Mouse (Mus musculus): ENCODE data around the gene Ctrb1. TPM values are rescaled to one million over a fixed set of nuclear protein-coding genes. Genes with fewer than 3 reads are reported as not detected.
A peak's percentile ranks its signal among the peaks of the same experiment; 100 is the strongest.

The Ctrb1 gene
- polyA plus RNA-seq, 1 experiment from 2014 or later, result not detected

DNA sequence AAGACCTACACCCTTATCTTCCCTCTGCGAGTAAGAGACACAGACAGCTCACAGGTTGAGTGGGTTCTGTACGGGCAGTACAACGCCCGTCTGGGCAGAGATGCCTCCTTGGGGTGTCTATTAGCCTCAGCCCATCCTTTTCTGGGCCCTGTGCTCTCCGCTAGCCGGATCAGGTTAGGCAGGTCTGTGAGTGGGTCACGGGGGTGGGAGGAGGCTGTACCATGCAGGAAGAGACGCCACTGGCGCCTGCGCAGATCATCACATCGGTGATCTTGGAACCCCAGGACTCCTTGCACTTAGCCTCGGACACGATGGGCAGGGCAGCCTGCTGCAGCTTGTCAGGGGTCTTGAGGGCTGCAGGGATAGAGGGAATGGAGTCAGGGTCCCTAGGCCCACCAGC, 3.9 kb downstream of the Ctrb1 start:
- Histone ChIP-seq H3K9ac (ENCODE audit: low read depth, low read length) (no peak overlapping the region), H3K27me3 (ENCODE audit: control insufficient read depth, insufficient read depth, low read length) (no peaks in the 10 kb centered on the region), H3K36me3 (ENCODE audit: control insufficient read depth, insufficient read depth, low read length) (no peaks in the 10 kb centered on the region), H3K27ac (ENCODE audit: low read depth, low read length) (no peak overlapping the region), H3K4me3 (ENCODE audit: low read depth, low read length) (no peak overlapping the region), H3K4me1 (ENCODE audit: control insufficient read depth, insufficient read depth, low read length) (no peaks in the 10 kb centered on the region), H3K9me3 (replicated peaks; ENCODE audit: control insufficient read depth, low read length) (no peaks in the 10 kb centered on the region), H3K4me2 (no peak overlapping the region)
- 68% methylated on average over 13 of the region's 13 CpGs for whole genome bisulfite sequencing (ENCODE audit: insufficient replicate concordance)
- no peak for ATAC-seq (replicated peaks; ENCODE audit: insufficient number of reproducible peaks, low FRiP score, low TSS enrichment)

DNA sequence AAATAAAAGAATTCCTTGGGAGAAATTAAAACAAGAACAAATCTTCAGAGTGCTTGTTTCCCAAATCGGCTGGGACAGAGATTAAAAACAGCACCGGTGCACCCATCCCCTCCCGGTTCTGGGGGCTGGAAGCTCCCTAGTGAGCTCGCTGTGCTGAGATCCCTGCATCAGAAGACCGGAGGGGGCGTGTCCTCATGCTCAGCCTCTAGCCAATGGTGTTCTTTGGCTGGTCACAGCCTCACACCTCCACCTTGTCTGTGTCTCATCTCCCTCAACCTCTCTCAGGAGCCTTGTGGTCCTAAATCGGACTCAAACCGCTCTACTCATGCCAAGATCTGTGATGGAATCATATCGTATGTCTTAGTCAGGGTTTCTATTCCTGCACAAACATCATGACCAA, 8.3 kb downstream of the Ctrb1 start:
- no peaks in the 10 kb centered on the region for H3K9me3 ChIP-seq (replicated peaks; ENCODE audit: control insufficient read depth, low read length)
- ATAC-seq (replicated peaks; ENCODE audit: insufficient number of reproducible peaks, low FRiP score, low TSS enrichment), result no peak
- no peak overlapping the region for H3K4me3 ChIP-seq (ENCODE audit: low read depth, low read length)
- no peak overlapping the region for H3K9ac ChIP-seq (ENCODE audit: low read depth, low read length)
- H3K4me2 ChIP-seq, result no peak overlapping the region
- H3K27ac ChIP-seq (ENCODE audit: low read depth, low read length), result no peak overlapping the region
- WGBS (ENCODE audit: insufficient replicate concordance), result 24% methylated on average over 9 of the region's 9 CpGs
- no peaks in the 10 kb centered on the region for H3K4me1 ChIP-seq (ENCODE audit: control insufficient read depth, insufficient read depth, low read length)
- no peaks in the 10 kb centered on the region for H3K36me3 ChIP-seq (ENCODE audit: control insufficient read depth, insufficient read depth, low read length)
- 0 out of 2 replicates have a peak, but pooled peaks cover 2% of the 10 kb centered on the region for H3K27me3 ChIP-seq (ENCODE audit: control insufficient read depth, insufficient read depth, low read length)

DNA sequence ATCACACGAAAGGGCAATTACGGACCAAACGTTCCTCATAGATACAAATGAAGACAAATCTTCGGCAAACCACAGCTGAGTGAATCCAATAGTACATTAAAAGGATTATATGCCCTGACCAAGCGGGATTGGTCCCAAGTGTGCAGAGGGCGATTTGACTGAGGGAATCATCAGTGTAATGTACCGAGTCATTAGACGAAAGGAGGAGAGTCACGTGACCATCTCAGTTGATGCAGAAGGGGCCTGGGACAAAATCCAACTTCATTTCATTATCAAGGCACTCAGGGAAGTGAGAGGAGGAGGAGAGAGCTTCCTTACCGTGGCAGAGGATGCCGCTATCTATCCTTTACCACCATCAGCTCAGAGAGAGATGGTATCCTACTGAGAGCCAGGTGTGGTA, 9.7 kb downstream of the Ctrb1 start:
- no peak overlapping the region for H3K4me2 ChIP-seq
- H3K4me1 ChIP-seq (ENCODE audit: control insufficient read depth, insufficient read depth, low read length), result no peaks in the 10 kb centered on the region
- H3K9ac ChIP-seq (ENCODE audit: low read depth, low read length), result no peak overlapping the region
- H3K27me3 ChIP-seq (ENCODE audit: control insufficient read depth, insufficient read depth, low read length), result 0 out of 2 replicates have a peak, but pooled peaks cover 2% of the 10 kb centered on the region
- H3K36me3 ChIP-seq (ENCODE audit: control insufficient read depth, insufficient read depth, low read length), result no peaks in the 10 kb centered on the region
- WGBS (ENCODE audit: insufficient replicate concordance), result 67% methylated on average over 11 of the region's 11 CpGs
- H3K9me3 ChIP-seq (replicated peaks; ENCODE audit: control insufficient read depth, low read length), result 0 out of 2 replicates have a peak, but pooled peaks cover 4% of the 10 kb centered on the region
- H3K27ac ChIP-seq (ENCODE audit: low read depth, low read length), result no peak overlapping the region
- no peak for ATAC-seq (replicated peaks; ENCODE audit: insufficient number of reproducible peaks, low FRiP score, low TSS enrichment)
- H3K4me3 ChIP-seq (ENCODE audit: low read depth, low read length), result no peak overlapping the region

DNA sequence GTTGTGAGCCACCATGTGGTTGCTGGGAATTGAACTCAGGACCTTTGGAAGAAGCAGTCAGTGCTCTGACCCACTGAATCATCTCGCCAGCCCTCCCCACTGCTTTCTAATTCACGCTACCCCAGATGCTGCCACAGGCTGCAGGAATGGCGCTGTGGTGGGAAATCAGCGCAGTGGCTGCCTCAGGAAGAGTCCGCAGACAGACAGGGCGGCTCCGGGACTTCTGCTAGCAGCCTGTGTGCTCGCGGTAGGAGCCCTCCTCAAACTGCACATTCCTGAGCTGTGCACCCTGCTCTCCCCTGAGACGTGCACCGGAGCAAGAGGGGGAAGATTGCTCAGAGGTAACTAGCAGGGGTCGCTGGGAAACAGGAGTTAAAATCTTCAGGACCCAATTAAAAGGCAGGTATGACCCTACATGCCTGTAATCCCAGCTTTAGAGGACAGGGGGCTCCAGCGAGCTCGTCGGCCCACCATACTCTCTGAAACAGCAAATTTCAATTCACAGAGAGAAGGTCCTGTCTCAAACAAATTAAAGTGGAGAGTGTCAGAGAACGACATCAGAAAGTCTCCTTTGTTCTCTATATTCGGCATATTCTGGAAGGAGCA, 10.3 kb downstream of the Ctrb1 start:
- Histone ChIP-seq H3K36me3 (ENCODE audit: control insufficient read depth, insufficient read depth, low read length) (no peaks in the 10 kb centered on the region), H3K9ac (ENCODE audit: low read depth, low read length) (no peak overlapping the region), H3K27me3 (ENCODE audit: control insufficient read depth, insufficient read depth, low read length) (0 out of 2 replicates have a peak, but pooled peaks cover 2% of the 10 kb centered on the region), H3K4me3 (ENCODE audit: low read depth, low read length) (no peak overlapping the region), H3K4me1 (ENCODE audit: control insufficient read depth, insufficient read depth, low read length) (no peaks in the 10 kb centered on the region), H3K9me3 (replicated peaks; ENCODE audit: control insufficient read depth, low read length) (0 out of 2 replicates have a peak, but pooled peaks cover 4% of the 10 kb centered on the region), H3K27ac (ENCODE audit: low read depth, low read length) (no peak overlapping the region), H3K4me2 (0 out of 2 replicates have a peak overlapping the region, but pooled peaks have one; percentile 5)
- ATAC-seq (replicated peaks; ENCODE audit: insufficient number of reproducible peaks, low FRiP score, low TSS enrichment), result no peak
- whole genome bisulfite sequencing (ENCODE audit: insufficient replicate concordance), result 29% methylated on average over 17 of the region's 17 CpGs

GRCm38 (mm10) chr8:111678848-111679247, 12.0 kb downstream of the Ctrb1 start:
- Histone ChIP-seq H3K27ac (ENCODE audit: low read depth, low read length) (no peak overlapping the region), H3K27me3 (ENCODE audit: control insufficient read depth, insufficient read depth, low read length) (0 out of 2 replicates have a peak, but pooled peaks cover 2% of the 10 kb centered on the region), H3K36me3 (ENCODE audit: control insufficient read depth, insufficient read depth, low read length) (no peaks in the 10 kb centered on the region), H3K9me3 (replicated peaks; ENCODE audit: control insufficient read depth, low read length) (0 out of 2 replicates have a peak, but pooled peaks cover 4% of the 10 kb centered on the region), H3K9ac (ENCODE audit: low read depth, low read length) (no peak overlapping the region), H3K4me1 (ENCODE audit: control insufficient read depth, insufficient read depth, low read length) (no peaks in the 10 kb centered on the region), H3K4me2 (no peak overlapping the region), H3K4me3 (ENCODE audit: low read depth, low read length) (no peak overlapping the region)
- ATAC-seq (replicated peaks; ENCODE audit: insufficient number of reproducible peaks, low FRiP score, low TSS enrichment), result no peak
- 88% methylated on average over 7 of the region's 7 CpGs for WGBS (ENCODE audit: insufficient replicate concordance)

DNA sequence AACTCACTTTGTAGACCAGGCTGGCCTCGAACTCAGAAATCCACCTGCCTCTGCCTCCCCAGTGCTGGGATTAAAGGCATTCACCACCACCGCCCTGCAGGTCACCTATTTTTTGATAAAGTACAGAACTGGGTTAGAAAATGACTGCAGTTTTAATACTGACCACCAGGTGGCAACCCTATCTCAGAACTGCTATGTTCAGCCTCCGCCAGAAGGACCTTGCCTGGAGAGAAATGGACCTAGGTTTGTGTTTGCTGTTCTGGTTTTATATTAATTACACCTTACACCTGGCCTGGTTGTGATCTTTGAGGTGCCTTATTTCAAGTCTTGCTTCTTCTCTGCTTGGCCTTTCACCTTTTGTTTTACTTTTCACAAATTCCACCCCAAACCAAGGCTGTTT, 12.7 kb downstream of the Ctrb1 start:
- ATAC-seq (replicated peaks; ENCODE audit: insufficient number of reproducible peaks, low FRiP score, low TSS enrichment), result no peak

GRCm38 (mm10) chr8:111676237-111676636, 14.6 kb downstream of the Ctrb1 start:
- Histone ChIP-seq H3K36me3 (ENCODE audit: control insufficient read depth, insufficient read depth, low read length) (peaks cover 3% of the 10 kb centered on the region; the same call in 1 of the 2 replicates), H3K9me3 (replicated peaks; ENCODE audit: control insufficient read depth, low read length) (0 out of 2 replicates have a peak, but pooled peaks cover 4% of the 10 kb centered on the region), H3K27ac (ENCODE audit: low read depth, low read length) (no peak overlapping the region), H3K9ac (ENCODE audit: low read depth, low read length) (no peak overlapping the region), H3K4me1 (ENCODE audit: control insufficient read depth, insufficient read depth, low read length) (no peaks in the 10 kb centered on the region), H3K27me3 (ENCODE audit: control insufficient read depth, insufficient read depth, low read length) (0 out of 2 replicates have a peak, but pooled peaks cover 2% of the 10 kb centered on the region), H3K4me2 (no peak overlapping the region), H3K4me3 (ENCODE audit: low read depth, low read length) (no peak overlapping the region)
- 76% methylated on average over 8 of the region's 8 CpGs for WGBS (ENCODE audit: insufficient replicate concordance)
- no peak for ATAC-seq (replicated peaks; ENCODE audit: insufficient number of reproducible peaks, low FRiP score, low TSS enrichment)

More for the DNA sequence above, 12.7 kb downstream of the Ctrb1 start:
- H3K36me3 ChIP-seq (ENCODE audit: control insufficient read depth, insufficient read depth, low read length), result no peaks in the 10 kb centered on the region
- no peak overlapping the region for H3K27ac ChIP-seq (ENCODE audit: low read depth, low read length)
- H3K27me3 ChIP-seq (ENCODE audit: control insufficient read depth, insufficient read depth, low read length), result 0 out of 2 replicates have a peak, but pooled peaks cover 2% of the 10 kb centered on the region
- H3K4me1 ChIP-seq (ENCODE audit: control insufficient read depth, insufficient read depth, low read length), result no peaks in the 10 kb centered on the region
- no peak overlapping the region for H3K9ac ChIP-seq (ENCODE audit: low read depth, low read length)
- WGBS (ENCODE audit: insufficient replicate concordance), result 20% methylated on average over 3 of the region's 3 CpGs
- H3K4me2 ChIP-seq, result no peak overlapping the region
- no peak overlapping the region for H3K4me3 ChIP-seq (ENCODE audit: low read depth, low read length)
- 0 out of 2 replicates have a peak, but pooled peaks cover 4% of the 10 kb centered on the region for H3K9me3 ChIP-seq (replicated peaks; ENCODE audit: control insufficient read depth, low read length)

- H3K36me3 ChIP-seq (ENCODE audit: control insufficient read depth, insufficient read depth, low read length), result peaks cover 17% of the 10 kb centered on the region
These were observed 24.1 kb downstream of the Ctrb1 start for GRCm38 (mm10) chr8:111666751-111667150.

DNA sequence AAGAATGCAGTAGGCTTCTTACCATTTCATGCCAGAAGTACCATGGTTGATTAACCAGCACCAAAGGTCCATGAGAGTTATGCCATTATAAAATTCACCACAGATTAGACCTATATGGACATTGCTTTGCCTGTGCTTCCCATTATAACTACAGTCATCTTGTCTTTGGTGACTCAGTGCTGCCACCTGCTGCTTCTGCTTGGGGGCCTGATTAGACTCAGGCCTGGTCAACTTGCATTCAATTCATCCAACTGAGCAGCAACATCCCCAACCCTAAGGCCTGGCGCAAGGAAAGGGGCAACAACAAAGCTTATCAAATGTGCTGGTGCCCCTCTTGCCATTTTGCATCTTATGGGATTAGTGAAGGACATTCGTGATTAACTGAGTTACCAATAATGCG, 28.3 kb downstream of the Ctrb1 start:
- H3K4me3 ChIP-seq (ENCODE audit: low read depth, low read length), result no peak overlapping the region
- no peak overlapping the region for H3K4me2 ChIP-seq
- H3K4me1 ChIP-seq (ENCODE audit: control insufficient read depth, insufficient read depth, low read length), result peaks cover 14% of the 10 kb centered on the region
- no peak overlapping the region for H3K27ac ChIP-seq (ENCODE audit: low read depth, low read length)
- ATAC-seq (replicated peaks; ENCODE audit: insufficient number of reproducible peaks, low FRiP score, low TSS enrichment), result no peak
- H3K9me3 ChIP-seq (replicated peaks; ENCODE audit: control insufficient read depth, low read length), result no peaks in the 10 kb centered on the region
- no peak overlapping the region for H3K9ac ChIP-seq (ENCODE audit: low read depth, low read length)
- no peaks in the 10 kb centered on the region; the same call in 1 of the 2 replicates for H3K36me3 ChIP-seq (ENCODE audit: control insufficient read depth, insufficient read depth, low read length)
- H3K27me3 ChIP-seq (ENCODE audit: control insufficient read depth, insufficient read depth, low read length), result no peaks in the 10 kb centered on the region
- 86% methylated on average over 3 of the region's 3 CpGs for WGBS (ENCODE audit: insufficient replicate concordance)

More at GRCm38 (mm10) chr8:111666751-111667150, 24.1 kb downstream of the Ctrb1 start:
- Histone ChIP-seq H3K9ac (ENCODE audit: low read depth, low read length) (no peak overlapping the region), H3K4me1 (ENCODE audit: control insufficient read depth, insufficient read depth, low read length) (no peaks in the 10 kb centered on the region), H3K27me3 (ENCODE audit: control insufficient read depth, insufficient read depth, low read length) (no peaks in the 10 kb centered on the region), H3K4me2 (no peak overlapping the region), H3K9me3 (replicated peaks; ENCODE audit: control insufficient read depth, low read length) (0 out of 2 replicates have a peak, but pooled peaks cover 2% of the 10 kb centered on the region), H3K27ac (ENCODE audit: low read depth, low read length) (no peak overlapping the region), H3K4me3 (ENCODE audit: low read depth, low read length) (no peak overlapping the region)
- WGBS (ENCODE audit: insufficient replicate concordance), result 88% methylated on average over 2 of the region's 2 CpGs
- no peak for ATAC-seq (replicated peaks; ENCODE audit: insufficient number of reproducible peaks, low FRiP score, low TSS enrichment)
